Mouse (Mus musculus) activated CD4-positive, CD25-positive, alpha-beta regulatory T cell, adult 4 months (primary cell): ENCODE data around the gene A730015C16Rik. TPM values are rescaled to one million over a fixed set of nuclear protein-coding genes. Genes with fewer than 3 reads are reported as not detected.
A peak's percentile ranks its signal among the peaks of the same experiment; 100 is the strongest.

ENCODE experiments used
- ATAC-seq: one replicate; pipeline ENCODE4 v1.8.0; 2017
- polyA plus RNA-seq, 2 experiments: library from polyadenylated mRNA; unstranded; fragments of 100-300 nt; shearing (Covaris generic); gene quantifications; one replicate each; pipeline ENCODE4 v1.2.1; 2017

The A730015C16Rik gene
- polyA plus RNA-seq = under 1 TPM in 1 of 2 experiments, not detected in 1; 0.29 TPM

DNA sequence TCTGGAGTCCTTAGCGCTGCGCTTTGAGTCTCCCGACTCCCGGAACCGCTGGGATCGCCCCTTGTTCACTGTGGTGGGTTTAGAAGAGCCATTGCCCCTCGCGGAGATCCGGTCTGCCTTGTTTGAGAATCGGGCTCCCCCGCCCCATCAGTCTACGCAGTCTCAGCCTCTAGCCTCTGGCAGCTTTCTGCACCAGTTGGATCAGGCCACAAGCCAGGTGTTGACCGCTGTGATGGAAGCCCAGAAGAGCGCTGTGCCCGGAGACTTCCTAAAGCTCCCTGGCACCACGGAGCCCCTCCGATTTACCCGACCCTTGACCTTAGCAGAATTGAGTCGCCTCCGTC is at the start of gene A730015C16Rik:
Gene A730015C16Rik (minus strand): TSS at position 115 of the 344 bp plus-strand sequence.
- ATAC-seq = peak; percentile 2

DNA sequence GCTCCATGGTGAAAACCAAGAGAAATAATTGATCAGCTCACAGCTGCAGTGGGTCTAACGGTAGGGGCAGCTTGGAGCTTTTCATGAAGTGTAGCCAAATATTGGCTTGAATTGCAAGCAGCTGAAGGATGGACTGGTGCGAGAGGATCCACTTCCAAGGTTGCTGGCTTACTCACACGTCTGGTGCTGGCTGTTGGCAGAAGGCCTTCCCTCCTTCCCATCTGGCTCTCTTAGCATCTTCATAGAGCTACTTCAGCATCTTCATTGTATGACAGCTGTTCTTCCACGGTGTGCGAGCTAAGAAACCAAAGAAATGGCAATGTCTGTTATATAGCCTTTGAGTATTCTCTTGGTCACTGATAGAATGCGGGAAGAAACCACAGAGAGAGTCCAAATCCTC is 42.5 kb upstream of the A730015C16Rik start:
- ATAC-seq = no peak

DNA sequence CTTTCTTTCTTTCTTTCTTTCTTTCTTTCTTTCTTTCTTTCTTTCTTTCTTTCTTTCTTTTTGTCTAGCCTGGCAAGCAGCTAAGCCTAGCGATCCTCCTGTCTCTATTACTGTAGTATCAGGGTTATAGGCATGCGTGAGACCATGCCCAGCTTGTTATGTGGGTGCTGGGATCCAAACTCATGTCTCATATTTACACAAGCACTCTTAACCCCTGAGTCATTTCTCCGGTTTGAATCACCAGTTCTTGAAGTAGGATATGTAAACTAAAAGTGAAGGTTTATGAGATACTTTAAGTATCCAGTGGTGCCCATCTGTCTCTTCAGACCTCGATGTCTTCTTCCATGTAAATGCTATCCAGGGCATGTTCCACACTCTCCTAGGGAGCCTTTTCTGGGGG is 39.0 kb upstream of the A730015C16Rik start:
- no peak for ATAC-seq

DNA sequence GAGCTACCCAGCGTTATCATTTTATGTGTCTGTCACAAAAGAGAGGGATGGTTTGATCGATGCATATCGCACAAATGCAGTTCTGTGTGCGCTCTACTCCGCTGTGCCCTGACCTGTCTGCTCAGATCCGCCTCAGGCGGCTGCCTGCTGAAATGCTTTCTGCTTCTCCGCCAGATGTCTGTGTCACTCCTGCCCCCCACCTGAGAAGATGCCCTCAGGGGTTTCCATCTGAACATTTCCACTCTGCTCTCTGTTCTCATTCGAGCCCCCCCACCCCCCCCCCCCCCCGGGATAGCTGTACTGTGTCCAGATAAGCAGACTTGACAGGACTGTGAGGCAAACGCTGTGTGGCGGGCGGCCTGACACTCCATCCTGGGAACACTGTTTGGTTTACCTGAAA is 35.4 kb upstream of the A730015C16Rik start:
- ATAC-seq = no peak

DNA sequence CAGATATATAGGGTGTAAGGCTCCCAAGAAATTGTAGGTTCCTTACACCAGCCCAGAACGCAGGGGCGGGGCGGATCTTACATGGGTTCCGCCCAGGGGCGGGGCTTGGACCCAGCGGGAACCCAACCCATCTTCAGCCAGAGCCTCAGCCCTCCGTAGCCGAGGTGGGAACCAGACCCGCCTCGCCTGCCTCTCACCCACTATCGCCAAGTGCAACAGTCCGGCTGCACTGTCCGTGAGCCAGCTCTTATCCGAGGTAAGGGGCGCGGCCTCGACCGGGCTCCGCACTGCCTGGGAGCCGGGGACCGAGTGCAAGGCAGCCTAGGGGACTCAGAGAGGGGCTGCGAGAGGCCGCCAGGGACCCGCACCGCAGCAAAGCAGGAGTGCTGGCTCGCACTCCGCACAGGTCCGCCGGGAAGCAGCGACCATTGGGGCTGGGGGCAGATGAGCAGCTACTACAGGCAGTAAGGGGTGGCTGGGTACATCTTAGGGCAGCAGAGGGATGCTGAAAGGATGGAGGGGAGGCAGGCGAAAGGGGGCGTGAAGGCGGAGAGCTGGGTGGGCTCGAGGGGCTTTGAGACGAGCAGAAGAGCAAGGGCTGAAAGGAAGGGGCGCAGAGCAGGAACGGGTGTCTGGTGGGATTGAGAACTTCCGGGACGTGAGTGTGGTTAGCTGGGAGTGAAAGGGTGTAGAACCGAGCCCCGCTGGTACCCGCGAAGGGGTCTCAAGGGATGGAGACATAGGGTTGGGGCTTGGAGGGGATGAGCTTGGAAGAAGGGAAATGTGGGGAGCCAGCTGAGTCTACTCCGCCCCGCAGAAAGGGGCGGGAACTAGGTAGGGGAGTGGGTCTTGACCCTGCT is 30.8 kb upstream of the A730015C16Rik start, which contains the start of gene Rab3b:
Gene Rab3b (plus strand): TSS at position 101 of the 860 bp plus-strand sequence.
- peak; percentile 75 for ATAC-seq

DNA sequence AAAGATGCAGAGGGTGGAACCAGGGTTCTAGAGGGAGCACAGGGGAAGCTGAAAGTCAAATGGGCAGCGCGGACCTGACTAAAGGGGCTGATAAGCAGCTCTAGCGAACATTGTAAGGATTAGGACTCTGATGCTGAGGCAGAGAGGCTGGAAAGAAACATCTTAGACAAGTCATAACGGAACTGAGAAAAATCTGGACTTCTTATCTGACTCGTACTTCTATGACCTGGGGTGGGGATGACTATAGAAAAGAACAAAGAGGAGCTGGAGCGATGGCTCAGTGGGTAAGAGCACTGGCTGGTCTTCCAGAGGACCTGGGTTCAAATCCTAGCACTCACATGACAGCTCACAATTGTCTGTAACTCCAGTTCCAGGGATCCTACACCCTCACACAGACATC is 29.5 kb upstream of the A730015C16Rik start:
- ATAC-seq = no peak

DNA sequence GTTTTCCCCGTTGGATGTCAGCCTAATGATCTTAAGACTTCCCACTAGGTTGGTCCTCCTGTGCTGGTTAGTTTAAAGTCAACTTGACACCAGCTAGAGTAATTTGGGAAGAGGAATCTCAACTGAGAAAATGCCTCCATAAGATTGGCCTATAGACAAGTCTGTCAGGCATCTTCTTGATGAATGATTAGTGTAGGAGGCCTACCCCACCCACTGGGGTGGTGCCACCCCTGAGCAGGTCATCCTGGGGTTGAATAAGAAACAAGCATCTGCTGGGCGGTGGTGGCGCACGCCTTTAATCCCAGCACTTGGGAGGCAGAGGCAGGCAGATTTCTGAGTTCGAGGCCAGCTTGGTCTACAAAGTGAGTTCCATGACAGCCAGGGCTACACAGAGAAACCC is 25.3 kb upstream of the A730015C16Rik start:
- no peak for ATAC-seq

DNA sequence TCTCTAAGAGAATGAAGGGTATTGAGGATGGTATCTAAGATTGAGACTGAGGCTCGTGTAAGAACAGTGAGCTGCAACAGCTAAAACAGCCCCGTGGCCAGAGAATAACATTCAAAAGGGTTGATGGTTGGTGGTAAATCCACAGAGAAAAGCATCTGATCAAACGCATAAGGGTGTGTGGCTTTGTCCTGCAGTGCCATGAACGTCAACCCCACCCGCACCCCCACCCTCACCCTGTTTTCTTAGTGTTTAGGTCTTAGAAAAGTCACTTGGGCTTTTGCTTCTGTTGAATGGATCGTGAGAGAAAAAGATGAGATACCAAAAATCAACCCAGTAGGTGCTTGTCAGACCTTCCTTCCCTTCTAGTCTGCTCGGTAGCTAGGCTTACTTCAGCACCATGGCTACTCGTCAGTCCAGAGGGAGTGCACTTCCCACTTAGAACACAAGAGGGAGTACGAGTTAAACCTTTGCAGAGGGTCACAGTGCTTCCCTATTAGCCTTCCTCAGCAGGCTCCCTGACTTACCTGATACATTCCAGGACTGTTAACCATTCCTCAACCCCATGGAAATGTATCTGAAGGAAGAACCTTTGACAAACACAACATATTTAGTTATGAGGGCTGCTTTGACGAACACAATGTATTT is 21.4 kb upstream of the A730015C16Rik start:
- peak; percentile 54 for ATAC-seq

DNA sequence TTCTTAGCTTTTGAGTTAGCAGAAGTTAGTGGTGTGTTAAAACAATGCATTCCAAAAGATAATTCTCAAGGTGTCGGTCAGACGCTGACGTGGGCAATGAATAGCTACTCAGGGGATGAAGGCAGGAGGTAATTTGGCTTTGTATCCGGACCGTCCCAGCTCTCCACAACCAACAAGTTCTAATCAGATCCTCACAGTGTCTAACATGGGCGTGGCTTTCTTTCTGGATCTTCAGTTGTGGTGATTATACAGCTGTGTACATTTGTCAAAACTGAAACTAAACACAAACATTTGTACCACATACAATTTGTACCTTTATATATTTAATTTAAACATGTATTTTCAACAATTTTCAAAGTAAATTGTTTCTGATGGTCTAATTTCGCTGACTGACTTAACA is 18.4 kb upstream of the A730015C16Rik start:
- no peak for ATAC-seq

DNA sequence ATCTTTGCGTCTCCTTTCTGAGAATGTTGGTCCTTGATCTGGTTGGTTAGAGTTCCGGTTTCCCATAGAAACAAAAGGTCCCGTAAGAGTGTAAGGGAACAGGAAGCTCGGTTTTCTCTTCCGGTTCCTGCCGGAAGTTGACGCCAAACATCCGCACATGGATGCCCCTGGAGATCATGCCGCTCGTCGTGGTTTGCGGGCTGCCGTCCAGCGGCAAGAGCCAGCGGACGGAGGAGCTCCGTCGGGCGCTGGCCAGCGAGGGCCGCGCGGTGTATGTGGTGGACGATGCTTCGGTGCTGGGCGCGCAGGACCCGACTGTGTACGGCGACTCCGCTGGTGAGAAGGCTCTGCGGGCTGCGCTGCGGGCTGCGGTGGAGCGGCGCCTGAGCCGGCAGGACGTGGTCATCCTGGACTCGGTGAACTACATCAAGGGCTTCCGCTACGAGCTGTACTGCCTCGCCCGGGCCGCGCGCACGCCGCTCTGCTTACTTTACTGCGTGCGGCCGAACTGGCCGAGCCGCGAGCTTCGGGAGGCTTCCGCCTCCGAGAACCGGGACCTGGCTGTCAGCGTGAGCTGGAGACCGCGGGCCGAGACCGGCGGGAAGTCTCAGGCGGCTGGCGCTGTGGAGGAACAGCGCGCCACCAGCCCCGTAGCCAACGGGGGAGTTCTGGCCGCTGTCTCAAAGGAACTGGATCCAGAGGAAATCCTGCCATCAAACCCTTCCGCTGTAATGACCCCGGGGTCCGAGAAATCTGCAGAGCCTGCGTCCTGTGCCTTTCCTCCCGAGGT is 509 bp downstream of the A730015C16Rik start, which contains the start of gene Kti12:
Gene Kti12 (plus strand): TSS at position 71 of the 790 bp plus-strand sequence.
- peak; percentile 87 for ATAC-seq

DNA sequence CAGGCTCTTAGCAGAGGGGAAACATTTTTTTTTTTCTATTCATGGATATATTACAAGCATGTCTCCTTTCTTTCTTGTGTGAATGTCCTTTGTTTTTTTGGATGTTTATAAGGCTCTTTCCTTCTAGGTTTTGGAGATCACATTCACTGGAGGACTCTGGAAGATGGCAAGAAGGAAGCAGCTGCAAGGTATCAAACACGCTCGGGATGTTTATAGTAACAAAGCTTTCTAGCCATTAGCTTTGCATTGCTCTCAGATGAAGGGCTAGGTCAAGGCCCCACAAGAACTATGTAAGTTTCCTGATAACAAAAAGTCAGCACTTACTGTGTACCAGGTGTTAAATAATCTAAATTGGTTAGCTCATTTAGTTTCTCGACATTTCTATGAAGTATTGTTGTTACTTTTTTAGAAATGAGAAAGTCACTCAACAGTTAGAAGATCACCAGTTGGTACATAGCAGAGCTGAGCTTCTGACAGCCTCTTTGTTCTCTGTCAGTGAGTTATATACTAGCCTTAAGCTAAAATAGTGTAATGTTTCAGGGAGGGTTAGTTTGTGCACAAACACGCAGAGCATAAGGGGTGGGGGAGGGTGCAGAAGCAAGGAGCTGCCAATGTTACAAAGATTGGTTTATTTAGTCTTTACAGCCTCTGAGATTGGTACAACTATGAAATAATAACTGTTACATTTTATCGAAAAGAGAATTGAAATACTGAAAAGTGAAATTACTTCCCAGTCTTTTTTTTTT is 2.4 kb downstream of the A730015C16Rik start:
- ATAC-seq = no peak

DNA sequence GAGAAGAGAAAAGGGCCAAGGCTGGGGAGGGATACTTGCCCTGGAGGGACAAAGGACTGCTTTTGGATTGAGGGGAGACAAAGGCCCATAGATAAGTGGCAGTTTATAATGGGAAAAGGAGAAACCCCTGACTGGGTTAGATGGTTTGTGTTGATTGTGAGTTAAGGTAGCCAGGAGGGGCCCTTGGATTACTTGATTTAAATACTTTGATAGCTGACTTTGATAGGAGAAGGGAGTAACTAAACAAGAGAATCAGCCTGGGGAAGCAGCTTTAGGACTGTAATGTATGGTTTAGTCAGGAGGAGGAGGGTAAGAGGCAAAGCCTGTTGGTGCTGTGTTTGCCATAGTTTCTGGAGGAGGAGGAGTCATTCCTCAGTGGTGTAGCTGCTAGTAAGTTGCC is 5.1 kb downstream of the A730015C16Rik start:
- ATAC-seq = no peak

DNA sequence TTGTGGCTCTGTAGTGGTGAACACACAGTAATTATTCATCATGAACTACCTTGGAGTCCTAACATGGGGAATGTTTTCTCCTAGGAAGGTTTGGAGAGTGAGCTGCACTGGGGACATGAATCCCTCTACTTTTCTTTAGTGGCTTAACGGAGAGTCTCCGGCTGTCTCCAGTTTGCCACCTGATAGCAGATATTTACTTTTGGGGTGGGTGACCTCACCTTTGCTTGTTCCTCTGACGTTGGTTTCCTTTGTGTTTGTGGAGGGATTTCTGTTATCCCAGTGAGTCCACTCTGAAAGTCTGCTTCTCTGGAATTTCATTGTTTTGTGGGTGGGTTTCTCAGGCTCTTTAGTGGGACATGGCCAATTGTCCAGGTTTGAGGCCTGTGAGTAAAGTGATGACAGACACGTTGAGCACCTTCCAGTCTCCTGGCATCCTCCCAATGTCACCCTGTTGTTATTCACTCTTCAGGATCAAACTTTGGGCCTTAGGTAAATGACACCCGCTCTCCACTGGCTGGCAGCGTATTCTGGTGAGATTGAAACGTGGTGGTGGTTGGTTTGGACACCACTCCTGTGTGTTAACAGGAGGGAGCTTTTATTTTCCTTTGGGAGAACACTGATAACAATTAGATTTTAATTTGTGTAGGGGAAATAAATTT is 6.4 kb downstream of the A730015C16Rik start:
- no peak for ATAC-seq

DNA sequence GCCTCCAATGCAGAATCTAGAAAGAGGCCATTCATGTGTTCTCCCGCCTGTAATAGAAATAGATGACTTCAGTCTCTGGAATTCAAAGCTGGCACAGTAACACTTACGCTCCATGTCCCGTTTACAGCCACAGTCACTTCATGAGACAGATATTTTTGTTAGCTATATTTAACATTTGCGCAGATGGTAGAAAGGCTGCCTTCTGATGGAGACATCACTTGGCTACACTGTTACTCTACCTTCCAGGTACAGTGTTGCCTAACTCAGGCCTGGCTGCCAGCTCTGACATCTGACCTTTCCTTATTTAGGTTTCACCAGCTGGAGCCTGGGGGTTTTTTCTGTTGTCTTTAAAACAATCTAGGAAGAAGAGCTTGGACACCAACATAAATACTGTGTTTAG is 10.4 kb downstream of the A730015C16Rik start:
- ATAC-seq = no peak

DNA sequence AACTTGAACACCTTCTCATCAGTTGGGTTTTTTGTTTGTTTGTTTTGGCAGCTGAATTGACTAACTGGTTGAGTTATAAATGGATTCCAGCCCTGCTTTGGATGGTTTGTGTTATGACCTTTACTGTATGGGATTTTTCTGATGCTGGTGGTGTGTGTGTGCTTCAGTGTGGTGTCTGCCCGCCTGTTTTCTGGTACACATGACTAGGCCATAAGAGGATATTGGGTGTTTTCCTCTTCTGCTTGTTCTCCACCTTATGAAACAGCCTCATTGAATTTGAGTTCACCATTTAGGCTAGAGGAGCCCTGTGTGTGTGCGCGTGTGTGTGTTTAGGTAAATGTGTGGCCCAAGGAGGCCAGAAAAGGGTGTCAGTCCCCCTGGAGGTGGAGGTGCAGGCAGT is 12.9 kb downstream of the A730015C16Rik start:
- ATAC-seq = no peak

DNA sequence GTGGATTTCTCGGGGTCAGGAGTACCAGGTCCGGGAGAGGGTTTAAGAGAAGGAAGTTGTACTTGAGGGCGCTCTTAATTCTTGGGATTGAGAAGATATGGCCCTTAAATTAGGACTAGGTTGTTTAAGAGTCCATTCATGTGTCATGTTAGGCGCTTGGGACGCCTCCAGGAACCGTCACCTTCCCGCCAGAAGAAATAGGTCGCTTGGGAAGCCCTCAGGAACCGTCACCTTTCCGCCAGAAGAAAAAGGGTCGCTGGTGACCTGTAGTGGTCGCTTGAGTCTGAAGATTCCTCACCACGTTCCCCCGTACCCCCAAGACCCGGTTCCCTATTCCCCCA is 13.5 kb downstream of the A730015C16Rik start:
- ATAC-seq = no peak

DNA sequence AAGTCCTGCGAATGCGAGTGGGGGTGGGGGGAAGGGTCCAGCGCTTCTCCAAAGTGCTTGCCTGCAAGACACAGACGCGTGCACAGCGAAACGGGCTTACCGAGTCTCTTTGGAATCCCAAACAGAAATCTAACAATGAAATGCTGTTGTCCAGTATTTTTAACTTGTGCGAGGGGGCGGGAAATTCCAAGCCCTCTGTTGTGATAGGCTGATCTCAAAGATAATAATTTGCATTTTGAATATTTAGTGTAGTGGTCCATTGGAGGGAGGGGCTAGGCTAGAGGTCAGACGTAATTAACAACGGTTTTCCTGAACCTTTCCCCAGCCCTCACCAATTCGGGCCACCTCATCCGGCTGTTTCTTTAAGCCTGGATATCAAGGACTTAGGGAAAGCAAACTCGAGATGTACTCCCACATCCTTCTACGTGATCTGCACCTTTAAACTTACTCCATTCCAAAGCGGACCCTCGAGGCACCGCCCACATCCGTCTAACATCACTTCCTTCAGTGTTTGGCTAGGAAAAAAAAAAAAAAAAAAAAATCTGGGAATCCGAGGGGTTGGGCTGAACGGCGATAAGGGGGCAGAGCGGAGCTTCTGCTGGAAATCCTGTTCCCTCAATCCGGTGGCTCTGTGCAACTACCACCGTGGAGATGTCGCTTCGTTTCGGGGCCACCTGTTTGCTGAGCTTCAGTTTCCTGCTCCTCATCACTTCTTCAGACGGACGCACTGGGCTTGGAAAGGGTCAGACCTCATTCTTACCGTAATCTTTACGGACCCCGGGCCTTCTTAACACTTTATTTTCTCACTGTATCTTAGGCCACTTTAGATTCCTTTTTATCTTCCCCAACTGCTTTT is 14.1 kb downstream of the A730015C16Rik start, which contains the start of gene Txndc12:
Gene Txndc12 (plus strand): TSS at position 487 of the 856 bp plus-strand sequence.
- peak; percentile 51 for ATAC-seq

DNA sequence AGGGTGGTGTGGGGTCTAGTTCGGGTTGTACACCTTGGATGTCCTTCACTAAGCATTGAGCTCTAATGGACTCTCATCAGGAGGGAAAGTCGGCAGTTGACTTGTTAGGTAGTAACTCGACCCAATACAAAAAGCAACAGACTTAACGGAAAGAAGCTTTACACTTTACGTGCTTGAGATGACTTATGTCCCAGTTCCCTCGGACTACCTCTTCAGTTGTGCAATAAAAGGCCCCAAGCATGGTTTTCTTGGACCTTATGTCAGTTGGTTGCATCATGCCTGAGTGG is 14.6 kb downstream of the A730015C16Rik start:
- peak; percentile 3 for ATAC-seq

DNA sequence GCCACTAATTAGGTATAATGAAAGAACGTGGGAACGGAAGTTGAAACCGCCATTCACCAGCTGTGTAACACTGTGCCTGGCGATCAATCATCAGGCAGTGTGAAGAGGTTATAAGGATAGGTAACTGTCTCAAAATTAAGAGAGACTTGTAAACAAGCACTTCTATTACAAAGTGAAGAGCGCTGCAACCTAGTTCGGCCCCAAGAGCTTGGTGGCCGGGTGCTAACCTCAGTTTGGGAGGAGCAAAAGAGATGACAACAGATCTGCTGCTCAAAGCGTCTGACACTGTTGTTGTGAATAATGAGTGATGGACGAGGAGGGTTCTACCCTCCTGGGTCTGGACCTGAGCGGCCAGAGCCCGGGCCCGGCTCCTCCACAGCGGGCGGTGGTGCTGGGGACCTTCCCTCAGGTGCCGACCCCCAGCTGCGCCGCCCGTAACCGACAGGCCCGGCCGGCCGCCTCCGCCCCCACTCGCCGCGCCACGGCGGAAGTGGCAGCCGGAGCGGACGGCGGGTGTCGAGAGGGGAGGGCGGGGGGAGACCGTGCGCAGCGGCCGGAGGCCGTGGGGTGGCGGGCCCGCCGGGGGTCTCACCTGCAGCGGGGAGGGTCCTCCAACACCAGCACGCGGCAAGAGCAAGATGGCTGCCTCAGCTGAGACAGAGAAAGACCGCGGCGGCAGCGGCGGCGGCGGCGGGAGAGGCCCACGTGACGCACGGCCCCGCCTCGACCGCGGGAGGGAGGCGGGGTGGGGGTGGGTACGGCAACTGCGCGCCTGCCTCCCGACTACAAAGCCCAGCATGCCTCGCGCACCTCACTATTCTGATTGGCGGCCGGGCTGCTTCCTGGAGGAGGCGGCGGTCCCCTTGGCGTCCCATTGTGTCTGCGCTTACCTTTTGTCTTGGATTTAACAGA is 15.2 kb downstream of the A730015C16Rik start, which contains the start of gene Btf3l4:
Gene Btf3l4 (minus strand): TSS at position 699 of the 912 bp plus-strand sequence.
- peak; percentile 82 for ATAC-seq

DNA sequence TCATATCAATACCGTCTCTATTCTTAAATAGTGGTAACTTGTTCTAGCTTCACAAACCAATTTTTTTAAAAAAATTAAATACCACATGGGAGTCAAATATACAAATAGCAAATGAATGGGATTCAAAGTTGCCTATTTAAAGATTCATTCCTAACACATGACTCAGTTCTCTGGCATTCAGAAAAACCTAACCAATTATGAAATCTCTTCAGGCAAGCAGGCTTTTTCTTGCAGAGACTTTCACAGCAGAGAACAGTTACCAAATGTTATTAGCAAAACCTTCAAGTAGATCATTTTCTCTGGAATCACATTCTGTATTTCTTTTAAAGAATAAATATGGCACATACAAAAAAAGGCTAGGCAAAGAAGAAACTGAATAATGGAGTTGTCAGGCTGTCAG is 17.7 kb downstream of the A730015C16Rik start:
- no peak for ATAC-seq
